Mouse (Mus musculus): Measurements from ENCODE around the gene Inpp4a. TPM values are rescaled to one million over a fixed set of nuclear protein-coding genes. Genes with fewer than 3 reads are reported as not detected.

Inpp4a gene
- polyA plus RNA-seq, 1 experiment from 2014 or later = 5.5 TPM

GRCm38 (mm10) chr1:37379536-37379935 lies 79.9 kb downstream of the Inpp4a start:
- Histone ChIP-seq H3K9ac (ENCODE audit: low read depth, low read length) (no peak overlapping the region), H3K4me3 (ENCODE audit: low read depth, low read length) (no peak overlapping the region), H3K36me3 (ENCODE audit: control insufficient read depth, insufficient read depth) (no peaks in the 10 kb centered on the region; the same call in 1 of the 2 replicates), H3K4me2 (ENCODE audit: low read depth, low read length) (no peak overlapping the region), H3K27me3 (ENCODE audit: control insufficient read depth, insufficient read depth, low read depth, low read length) (no peaks in the 10 kb centered on the region), H3K4me1 (ENCODE audit: control insufficient read depth, low read depth, low read length) (no peaks in the 10 kb centered on the region), H3K27ac (ENCODE audit: low read length) (no peak overlapping the region), H3K9me3 (replicated peaks; ENCODE audit: control insufficient read depth, low read length) (no peaks in the 10 kb centered on the region)
- no peak for ATAC-seq (ENCODE audit: low read depth)
- WGBS (ENCODE audit: insufficient replicate concordance) = 57% methylated on average over 4 of the region's 4 CpGs

- H3K4me2 ChIP-seq (ENCODE audit: low read depth, low read length) = no peak overlapping the region
- no peak overlapping the region for H3K4me3 ChIP-seq (ENCODE audit: low read depth, low read length)
- no peak for ATAC-seq (ENCODE audit: low read depth)
- no peaks in the 10 kb centered on the region for H3K4me1 ChIP-seq (ENCODE audit: control insufficient read depth, low read depth, low read length)
- no peaks in the 10 kb centered on the region; the same call in 1 of the 2 replicates for H3K36me3 ChIP-seq (ENCODE audit: control insufficient read depth, insufficient read depth)
- no peaks in the 10 kb centered on the region for H3K27me3 ChIP-seq (ENCODE audit: control insufficient read depth, insufficient read depth, low read depth, low read length)
- 74% methylated on average over 5 of the region's 5 CpGs for WGBS (ENCODE audit: insufficient replicate concordance)
- H3K9me3 ChIP-seq (replicated peaks; ENCODE audit: control insufficient read depth, low read length) = no peaks in the 10 kb centered on the region
- no peak overlapping the region for H3K9ac ChIP-seq (ENCODE audit: low read depth, low read length)
- H3K27ac ChIP-seq (ENCODE audit: low read length) = no peak overlapping the region
Measured at GRCm38 (mm10) chr1:37380913-37381312, 81.2 kb downstream of the Inpp4a start.

GRCm38 (mm10) chr1:37384304-37384703 lies 84.6 kb downstream of the Inpp4a start:
- H3K4me1 ChIP-seq (ENCODE audit: control insufficient read depth, low read depth, low read length) = no peaks in the 10 kb centered on the region
- no peaks in the 10 kb centered on the region for H3K27me3 ChIP-seq (ENCODE audit: control insufficient read depth, insufficient read depth, low read depth, low read length)
- no peaks in the 10 kb centered on the region; the same call in 1 of the 2 replicates for H3K36me3 ChIP-seq (ENCODE audit: control insufficient read depth, insufficient read depth)
- H3K4me3 ChIP-seq (ENCODE audit: low read depth, low read length) = no peak overlapping the region
- no peaks in the 10 kb centered on the region for H3K9me3 ChIP-seq (replicated peaks; ENCODE audit: control insufficient read depth, low read length)
- ATAC-seq (ENCODE audit: low read depth) = no peak
- H3K4me2 ChIP-seq (ENCODE audit: low read depth, low read length) = no peak overlapping the region
- 46% methylated on average over 3 of the region's 3 CpGs for WGBS (ENCODE audit: insufficient replicate concordance)
- H3K27ac ChIP-seq (ENCODE audit: low read length) = no peak overlapping the region
- no peak overlapping the region for H3K9ac ChIP-seq (ENCODE audit: low read depth, low read length)

GRCm38 (mm10) chr1:37386448-37386971 lies 86.8 kb downstream of the Inpp4a start:
- no peak overlapping the region for H3K4me2 ChIP-seq (ENCODE audit: low read depth, low read length)
- H3K4me1 ChIP-seq (ENCODE audit: control insufficient read depth, low read depth, low read length) = no peaks in the 10 kb centered on the region
- H3K27me3 ChIP-seq (ENCODE audit: control insufficient read depth, insufficient read depth, low read depth, low read length) = no peaks in the 10 kb centered on the region
- no peaks in the 10 kb centered on the region for H3K9me3 ChIP-seq (replicated peaks; ENCODE audit: control insufficient read depth, low read length)
- no peaks in the 10 kb centered on the region; the same call in 1 of the 2 replicates for H3K36me3 ChIP-seq (ENCODE audit: control insufficient read depth, insufficient read depth)
- H3K4me3 ChIP-seq (ENCODE audit: low read depth, low read length) = no peak overlapping the region
- 57% methylated on average over 7 of the region's 7 CpGs for WGBS (ENCODE audit: insufficient replicate concordance)
- H3K27ac ChIP-seq (ENCODE audit: low read length) = no peak overlapping the region
- ATAC-seq (ENCODE audit: low read depth) = no peak
- no peak overlapping the region for H3K9ac ChIP-seq (ENCODE audit: low read depth, low read length)

- WGBS (ENCODE audit: insufficient replicate concordance) = 59% methylated on average over 5 of the region's 5 CpGs
- H3K9me3 ChIP-seq (replicated peaks; ENCODE audit: control insufficient read depth, low read length) = no peaks in the 10 kb centered on the region
- no peak overlapping the region for H3K4me2 ChIP-seq (ENCODE audit: low read depth, low read length)
- no peak overlapping the region for H3K9ac ChIP-seq (ENCODE audit: low read depth, low read length)
- no peaks in the 10 kb centered on the region for H3K27me3 ChIP-seq (ENCODE audit: control insufficient read depth, insufficient read depth, low read depth, low read length)
- H3K4me3 ChIP-seq (ENCODE audit: low read depth, low read length) = no peak overlapping the region
- H3K36me3 ChIP-seq (ENCODE audit: control insufficient read depth, insufficient read depth) = no peaks in the 10 kb centered on the region; the same call in 1 of the 2 replicates
- H3K27ac ChIP-seq (ENCODE audit: low read length) = no peak overlapping the region
- H3K4me1 ChIP-seq (ENCODE audit: control insufficient read depth, low read depth, low read length) = no peaks in the 10 kb centered on the region
- no peak for ATAC-seq (ENCODE audit: low read depth)
Measured at GRCm38 (mm10) chr1:37393174-37393573, 93.5 kb downstream of the Inpp4a start.

GRCm38 (mm10) chr1:37396481-37396880 lies 96.8 kb downstream of the Inpp4a start:
- no peak overlapping the region for H3K4me2 ChIP-seq (ENCODE audit: low read depth, low read length)
- H3K4me3 ChIP-seq (ENCODE audit: low read depth, low read length) = no peak overlapping the region
- no peaks in the 10 kb centered on the region for H3K9me3 ChIP-seq (replicated peaks; ENCODE audit: control insufficient read depth, low read length)
- H3K27ac ChIP-seq (ENCODE audit: low read length) = no peak overlapping the region
- H3K9ac ChIP-seq (ENCODE audit: low read depth, low read length) = no peak overlapping the region
- no peaks in the 10 kb centered on the region for H3K4me1 ChIP-seq (ENCODE audit: control insufficient read depth, low read depth, low read length)
- no peak for ATAC-seq (ENCODE audit: low read depth)
- H3K27me3 ChIP-seq (ENCODE audit: control insufficient read depth, insufficient read depth, low read depth, low read length) = no peaks in the 10 kb centered on the region
- H3K36me3 ChIP-seq (ENCODE audit: control insufficient read depth, insufficient read depth) = no peaks in the 10 kb centered on the region
- WGBS (ENCODE audit: insufficient replicate concordance) = 63% methylated on average over 1 of the region's 1 CpGs

GRCm38 (mm10) chr1:37398961-37399360 lies 99.3 kb downstream of the Inpp4a start:
- H3K4me1 ChIP-seq (ENCODE audit: control insufficient read depth, low read depth, low read length) = no peaks in the 10 kb centered on the region
- no peaks in the 10 kb centered on the region; the same call in 1 of the 2 replicates for H3K36me3 ChIP-seq (ENCODE audit: control insufficient read depth, insufficient read depth)
- WGBS (ENCODE audit: insufficient replicate concordance) = 60% methylated on average over 3 of the region's 3 CpGs
- no peak overlapping the region for H3K4me3 ChIP-seq (ENCODE audit: low read depth, low read length)
- ATAC-seq (ENCODE audit: low read depth) = no peak
- no peaks in the 10 kb centered on the region for H3K9me3 ChIP-seq (replicated peaks; ENCODE audit: control insufficient read depth, low read length)
- H3K9ac ChIP-seq (ENCODE audit: low read depth, low read length) = no peak overlapping the region
- H3K27ac ChIP-seq (ENCODE audit: low read length) = no peak overlapping the region
- no peaks in the 10 kb centered on the region for H3K27me3 ChIP-seq (ENCODE audit: control insufficient read depth, insufficient read depth, low read depth, low read length)
- H3K4me2 ChIP-seq (ENCODE audit: low read depth, low read length) = no peak overlapping the region

GRCm38 (mm10) chr1:37399734-37400133 lies 100.1 kb downstream of the Inpp4a start:
- 70% methylated on average over 8 of the region's 8 CpGs for WGBS (ENCODE audit: insufficient replicate concordance)
- H3K9me3 ChIP-seq (replicated peaks; ENCODE audit: control insufficient read depth, low read length) = no peaks in the 10 kb centered on the region
- no peak overlapping the region for H3K4me2 ChIP-seq (ENCODE audit: low read depth, low read length)
- no peak overlapping the region for H3K9ac ChIP-seq (ENCODE audit: low read depth, low read length)
- H3K27ac ChIP-seq (ENCODE audit: low read length) = no peak overlapping the region
- H3K4me3 ChIP-seq (ENCODE audit: low read depth, low read length) = no peak overlapping the region
- no peak for ATAC-seq (ENCODE audit: low read depth)
- H3K27me3 ChIP-seq (ENCODE audit: control insufficient read depth, insufficient read depth, low read depth, low read length) = no peaks in the 10 kb centered on the region
- no peaks in the 10 kb centered on the region; the same call in 1 of the 2 replicates for H3K36me3 ChIP-seq (ENCODE audit: control insufficient read depth, insufficient read depth)
- no peaks in the 10 kb centered on the region for H3K4me1 ChIP-seq (ENCODE audit: control insufficient read depth, low read depth, low read length)

GRCm38 (mm10) chr1:37401687-37402086 lies 102.0 kb downstream of the Inpp4a start:
- Histone ChIP-seq H3K4me2 (ENCODE audit: low read depth, low read length) (no peak overlapping the region), H3K9me3 (replicated peaks; ENCODE audit: control insufficient read depth, low read length) (no peaks in the 10 kb centered on the region), H3K27me3 (ENCODE audit: control insufficient read depth, insufficient read depth, low read depth, low read length) (no peaks in the 10 kb centered on the region), H3K4me3 (ENCODE audit: low read depth, low read length) (no peak overlapping the region), H3K4me1 (ENCODE audit: control insufficient read depth, low read depth, low read length) (no peaks in the 10 kb centered on the region), H3K36me3 (ENCODE audit: control insufficient read depth, insufficient read depth) (no peaks in the 10 kb centered on the region; the same call in 1 of the 2 replicates), H3K9ac (ENCODE audit: low read depth, low read length) (no peak overlapping the region), H3K27ac (ENCODE audit: low read length) (no peak overlapping the region)
- 37% methylated on average over 4 of the region's 4 CpGs for WGBS (ENCODE audit: insufficient replicate concordance)
- no peak for ATAC-seq (ENCODE audit: low read depth)
